Mouse (Mus musculus) midbrain, embryonic 14.5 days (tissue): ENCODE results near the gene Fgfr4. TPM values are rescaled to one million over a fixed set of nuclear protein-coding genes. Genes with fewer than 3 reads are reported as not detected.

Experiments used
- ATAC-seq: fragments of 200-750 bp; cut with Nextera tagmentation; 2 replicates; pipeline ENCODE4 v1.8.0; 2017; ENCODE audit warnings: moderate number of reproducible peaks, moderate library complexity; ENCODE audit not compliant: low FRiP score, low TSS enrichment
- DNase-seq: peaks from one replicate; pipeline ENCODE4 v3.0.0-alpha.2; 2015
- H3K27ac ChIP-seq: fragments of 300-500 bp; sonication (generic); replicated peaks from 2 replicates; pipeline ENCODE4 v1.5.1; 2014; ENCODE audit warnings: mild to moderate bottlenecking, low read depth, low read length, moderate library complexity
- H3K27me3 ChIP-seq: fragments of 300-500 bp; sonication (generic); 2 replicates; pipeline ENCODE4 v1.6.1; 2014; ENCODE audit warnings: low read length, control low read depth, mixed read lengths; ENCODE audit not compliant: control insufficient read depth, insufficient read depth
- H3K36me3 ChIP-seq: fragments of 300-500 bp; sonication (generic); 2 replicates; pipeline ENCODE4 v1.6.1; 2014; ENCODE audit warnings: low read length, control low read depth; ENCODE audit not compliant: control insufficient read depth, insufficient read depth
- H3K4me1 ChIP-seq: fragments of 300-500 bp; sonication (generic); 2 replicates; pipeline ENCODE4 v1.6.1; 2014; ENCODE audit warnings: mild to moderate bottlenecking, antibody characterized with exemption, low read length, control low read depth; ENCODE audit not compliant: control insufficient read depth, insufficient read depth
- H3K4me2 ChIP-seq: fragments of 300-500 bp; sonication (generic); 2 replicates; pipeline ENCODE4 v1.6.1; 2014; ENCODE audit warnings: mild to moderate bottlenecking, low read length, moderate library complexity
- H3K4me3 ChIP-seq: fragments of 300-500 bp; sonication (generic); replicated peaks from 2 replicates; pipeline ENCODE4 v1.5.1; 2014; ENCODE audit warnings: low read depth, low read length
- H3K9ac ChIP-seq: fragments of 300-500 bp; sonication (generic); replicated peaks from 2 replicates; pipeline ENCODE4 v1.6.1; 2014; ENCODE audit warnings: mild to moderate bottlenecking, low read length, moderate library complexity
- H3K9me3 ChIP-seq: fragments of 300-500 bp; sonication (generic); 2 replicates; pipeline ENCODE4 v1.6.1; 2016; ENCODE audit warnings: low read length, control low read depth, mixed read lengths; ENCODE audit not compliant: control insufficient read depth
- WGBS: fragments of 180-500 bp; shearing (Covaris S2); extraction: QIAGEN DNeasy Blood & Tissue Kit; methylation state at CpG from one replicate; pipeline ENCODE4 v1.1.7; 2014; 5-methylcytosine and 5-hydroxymethylcytosine counted together
- polyA plus RNA-seq: library from polyadenylated mRNA; unstranded; fragments of >200 nt; fragmentation: Nextera tagmentation; extraction: Ambion mirVana; gene quantifications from 2 replicates; pipeline ENCODE4 v1.2.1, GENCODE M21; 2014

Fgfr4 gene
- polyA plus RNA-seq, 1 experiment from 2014 or later = 0.99 TPM

- 95% methylated on average over 2 of the region's 2 CpGs for WGBS
- H3K4me1 ChIP-seq = no peaks in the 10 kb centered on the region
- no peak within 1 kb of the TSS for H3K4me2 ChIP-seq
- no peak within 1 kb of the TSS for H3K4me3 ChIP-seq
- no peak for DNase-seq
- H3K27me3 ChIP-seq = no peaks in the 10 kb centered on the region
- peaks cover 41% of the 10 kb centered on the region for H3K36me3 ChIP-seq
- no peak within 1 kb of the TSS for H3K27ac ChIP-seq
- H3K9me3 ChIP-seq = no peaks in the 10 kb centered on the region
- no peak within 1 kb of the TSS for H3K9ac ChIP-seq
- ATAC-seq = no peak
Observed at GRCm38 (mm10) chr13:55133448-55133847, 19.0 kb upstream of the Fgfr4 start, which contains the start of gene Gm17617. Gm17617 (minus strand) TSS chr13:55133548.

GRCm38 (mm10) chr13:55135382-55135781, 17.1 kb upstream of the Fgfr4 start:
- no peaks in the 10 kb centered on the region for H3K4me1 ChIP-seq
- no peak overlapping the region; the same call in 1 of the 2 replicates for H3K9ac ChIP-seq
- ATAC-seq = no peak
- peak; percentile 62 for DNase-seq
- H3K4me3 ChIP-seq = no peak overlapping the region
- no peaks in the 10 kb centered on the region for H3K27me3 ChIP-seq
- no peaks in the 10 kb centered on the region for H3K9me3 ChIP-seq
- H3K27ac ChIP-seq = no peak overlapping the region
- H3K36me3 ChIP-seq = peaks cover 34% of the 10 kb centered on the region
- H3K4me2 ChIP-seq = no peak overlapping the region
- 3% methylated on average over 5 of the region's 5 CpGs for WGBS

- Histone ChIP-seq H3K4me3 (no peak overlapping the region), H3K27ac (no peak overlapping the region), H3K9me3 (no peaks in the 10 kb centered on the region), H3K9ac (no peak overlapping the region), H3K4me2 (no peak overlapping the region), H3K36me3 (no peaks in the 10 kb centered on the region), H3K27me3 (no peaks in the 10 kb centered on the region), H3K4me1 (no peaks in the 10 kb centered on the region)
- WGBS = 67% methylated on average over 2 of the region's 2 CpGs
- DNase-seq (no peak), ATAC-seq (no peak)
Observed at GRCm38 (mm10) chr13:55140271-55140670, 12.2 kb upstream of the Fgfr4 start.

GRCm38 (mm10) chr13:55153951-55154350, 1.5 kb downstream of the Fgfr4 start:
- Histone ChIP-seq H3K36me3 (no peaks in the 10 kb centered on the region), H3K4me3 (no peak overlapping the region), H3K9ac (no peak overlapping the region), H3K9me3 (no peaks in the 10 kb centered on the region), H3K27ac (no peak overlapping the region), H3K4me1 (peaks cover 7% of the 10 kb centered on the region), H3K27me3 (peaks cover 14% of the 10 kb centered on the region; the same call in 1 of the 2 replicates), H3K4me2 (no peak overlapping the region)
- 82% methylated on average over 5 of the region's 5 CpGs for WGBS
- no peak for ATAC-seq
- no peak for DNase-seq

GRCm38 (mm10) chr13:55162365-55162764, 9.9 kb downstream of the Fgfr4 start:
- Histone ChIP-seq H3K9me3 (no peaks in the 10 kb centered on the region), H3K4me2 (no peak overlapping the region), H3K27me3 (no peaks in the 10 kb centered on the region), H3K9ac (no peak overlapping the region), H3K36me3 (no peaks in the 10 kb centered on the region), H3K27ac (no peak overlapping the region), H3K4me3 (no peak overlapping the region), H3K4me1 (no peaks in the 10 kb centered on the region)
- WGBS = 63% methylated on average over 7 of the region's 7 CpGs
- ATAC-seq (no peak), DNase-seq (no peak)

GRCm38 (mm10) chr13:55163553-55163952, 11.1 kb downstream of the Fgfr4 start:
- ATAC-seq (no peak), DNase-seq (no peak)
- Histone ChIP-seq H3K9me3 (no peaks in the 10 kb centered on the region), H3K4me1 (0 out of 2 replicates have a peak, but pooled peaks cover 2% of the 10 kb centered on the region), H3K27ac (no peak overlapping the region), H3K4me3 (no peak overlapping the region), H3K9ac (no peak overlapping the region), H3K36me3 (no peaks in the 10 kb centered on the region), H3K27me3 (no peaks in the 10 kb centered on the region), H3K4me2 (no peak overlapping the region)
- WGBS = 49% methylated on average over 5 of the region's 5 CpGs

GRCm38 (mm10) chr13:55165831-55166339, 13.4 kb downstream of the Fgfr4 start:
- no peaks in the 10 kb centered on the region for H3K9me3 ChIP-seq
- ATAC-seq (no peak), DNase-seq (no peak)
- H3K27me3 ChIP-seq = no peaks in the 10 kb centered on the region
- H3K4me2 ChIP-seq = no peak overlapping the region
- 91% methylated on average over 16 of the region's 16 CpGs for WGBS
- no peak overlapping the region for H3K4me3 ChIP-seq
- H3K27ac ChIP-seq = no peak overlapping the region
- no peaks in the 10 kb centered on the region for H3K36me3 ChIP-seq
- no peak overlapping the region for H3K9ac ChIP-seq
- H3K4me1 ChIP-seq = peaks cover 10% of the 10 kb centered on the region

- no peaks in the 10 kb centered on the region for H3K9me3 ChIP-seq
- H3K27ac ChIP-seq = no peak overlapping the region
- H3K4me2 ChIP-seq = no peak overlapping the region
- H3K4me1 ChIP-seq = peaks cover 21% of the 10 kb centered on the region
- DNase-seq = no peak
- ATAC-seq = no peak
- no peak overlapping the region for H3K9ac ChIP-seq
- no peaks in the 10 kb centered on the region for H3K36me3 ChIP-seq
- no peak overlapping the region for H3K4me3 ChIP-seq
- WGBS = 91% methylated on average over 32 of the region's 32 CpGs
- no peaks in the 10 kb centered on the region for H3K27me3 ChIP-seq
Observed at GRCm38 (mm10) chr13:55166806-55167725, 14.6 kb downstream of the Fgfr4 start.

GRCm38 (mm10) chr13:55167798-55168197, 15.4 kb downstream of the Fgfr4 start:
- H3K27me3 ChIP-seq = no peaks in the 10 kb centered on the region
- no peak overlapping the region for H3K9ac ChIP-seq
- peaks cover 25% of the 10 kb centered on the region for H3K4me1 ChIP-seq
- no peaks in the 10 kb centered on the region for H3K9me3 ChIP-seq
- ATAC-seq = no peak
- H3K4me2 ChIP-seq = no peak overlapping the region
- H3K4me3 ChIP-seq = no peak overlapping the region
- no peak for DNase-seq
- 85% methylated on average over 11 of the region's 11 CpGs for WGBS
- no peak overlapping the region for H3K27ac ChIP-seq
- no peaks in the 10 kb centered on the region for H3K36me3 ChIP-seq
